Mouse (Mus musculus) kidney, embryonic 16.5 days (tissue): ENCODE results near the gene Eepd1. TPM values are rescaled to one million over a fixed set of nuclear protein-coding genes. Genes with fewer than 3 reads are reported as not detected.

ENCODE experiments used
- ATAC-seq: fragments of 200-750 bp; cut with Nextera tagmentation; 2 replicates; pipeline ENCODE4 v1.8.0; 2017; ENCODE audit warnings: moderate TSS enrichment; ENCODE audit not compliant: low FRiP score, low TSS enrichment
- H3K27ac ChIP-seq: fragments of 300-500 bp; sonication (generic); 2 replicates; pipeline ENCODE4 v1.5.1; 2014; ENCODE audit warnings: low read length
- H3K27me3 ChIP-seq: fragments of 300-500 bp; sonication (generic); 2 replicates; pipeline ENCODE4 v1.6.1; 2014; ENCODE audit warnings: low read length, control low read depth, mixed read lengths; ENCODE audit not compliant: insufficient read depth
- H3K36me3 ChIP-seq: fragments of 300-500 bp; sonication (generic); 2 replicates; pipeline ENCODE4 v1.6.1; 2014; ENCODE audit warnings: low read length, control low read depth, mixed read lengths; ENCODE audit not compliant: insufficient read depth
- H3K4me1 ChIP-seq: fragments of 300-500 bp; sonication (generic); 2 replicates; pipeline ENCODE4 v1.6.1; 2014; ENCODE audit warnings: low read length, control low read depth, mixed read lengths; ENCODE audit not compliant: insufficient read depth
- H3K4me2 ChIP-seq: fragments of 300-500 bp; sonication (generic); replicated peaks from 2 replicates; pipeline ENCODE4 v1.6.1; 2014; ENCODE audit warnings: low read depth, low read length
- H3K4me3 ChIP-seq: fragments of 300-500 bp; sonication (generic); 2 replicates; pipeline ENCODE4 v1.5.1; 2014; ENCODE audit warnings: mild to moderate bottlenecking, low read length
- H3K9ac ChIP-seq: fragments of 300-500 bp; sonication (generic); replicated peaks from 2 replicates; pipeline ENCODE4 v1.6.1; 2014; ENCODE audit warnings: low read length
- H3K9me3 ChIP-seq: fragments of 300-500 bp; sonication (generic); 2 replicates; pipeline ENCODE4 v1.6.1; 2016; ENCODE audit warnings: low read length, control low read depth
- whole genome bisulfite sequencing: fragments of 180-500 bp; shearing (Covaris S2); extraction: QIAGEN DNeasy Blood & Tissue Kit; methylation state at CpG from one replicate; pipeline ENCODE4 v1.1.7; 2014; 5-methylcytosine and 5-hydroxymethylcytosine counted together
- polyA plus RNA-seq: library from polyadenylated mRNA; unstranded; fragments of >200 nt; fragmentation: Nextera tagmentation; extraction: Ambion mirVana; gene quantifications from 2 replicates; pipeline ENCODE4 v1.2.1, GENCODE M21; 2015

Gene Eepd1
- polyA plus RNA-seq, 1 experiment from 2014 or later, result 7.8 TPM

DNA sequence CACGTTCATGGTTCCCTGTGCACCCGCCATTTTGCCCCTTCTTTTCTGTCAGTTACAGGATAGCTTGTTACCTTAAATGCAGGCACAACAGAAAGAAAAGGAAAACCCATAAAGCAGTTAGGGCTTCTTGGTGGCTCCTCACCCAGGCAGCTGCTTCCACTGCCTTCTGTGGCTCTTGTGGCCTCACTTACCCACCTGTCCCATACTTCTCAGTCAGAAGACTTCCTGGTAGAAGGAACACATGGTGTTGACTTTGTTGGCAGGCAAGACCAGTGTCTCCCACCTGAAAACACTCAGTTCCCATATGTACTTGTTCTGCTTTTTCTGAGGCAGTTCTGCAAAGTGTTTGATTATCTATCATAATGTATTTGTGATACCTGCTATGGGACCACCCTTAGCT lies 40.5 kb downstream of the Eepd1 start:
- no peaks in the 10 kb centered on the region for H3K4me1 ChIP-seq
- no peak overlapping the region for H3K27ac ChIP-seq
- H3K4me2 ChIP-seq, result no peak overlapping the region
- H3K9ac ChIP-seq, result no peak overlapping the region
- no peaks in the 10 kb centered on the region for H3K9me3 ChIP-seq
- H3K36me3 ChIP-seq, result no peaks in the 10 kb centered on the region
- H3K4me3 ChIP-seq, result no peak overlapping the region
- 88% methylated on average over 2 of the region's 2 CpGs for WGBS
- no peaks in the 10 kb centered on the region for H3K27me3 ChIP-seq
- no peak for ATAC-seq

DNA sequence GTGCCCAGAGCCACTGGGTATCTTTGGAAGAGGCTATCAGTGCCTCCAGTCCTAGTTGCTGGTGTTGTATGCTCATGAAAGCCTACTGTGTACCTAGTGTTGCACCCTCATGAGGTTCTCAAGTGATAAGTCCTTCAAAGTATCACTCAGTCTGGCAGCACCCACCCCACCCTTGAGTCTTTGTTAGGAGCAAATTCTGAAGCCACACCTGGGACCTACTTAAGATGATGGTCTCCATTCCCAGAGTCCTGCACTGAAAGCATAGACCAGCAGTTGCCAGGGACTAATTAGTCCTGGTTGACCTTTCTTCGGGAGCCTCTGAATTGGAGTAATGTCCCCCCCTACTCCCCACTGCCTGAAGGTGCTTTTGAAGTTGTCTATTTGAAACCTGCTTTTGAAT lies 45.2 kb downstream of the Eepd1 start:
- H3K36me3 ChIP-seq, result no peaks in the 10 kb centered on the region
- WGBS, result 48% methylated on average over 1 of the region's 1 CpGs
- no peak for ATAC-seq
- H3K4me2 ChIP-seq, result no peak overlapping the region
- no peaks in the 10 kb centered on the region for H3K9me3 ChIP-seq
- no peaks in the 10 kb centered on the region for H3K4me1 ChIP-seq
- H3K27ac ChIP-seq, result no peak overlapping the region
- H3K4me3 ChIP-seq, result no peak overlapping the region
- no peak overlapping the region for H3K9ac ChIP-seq
- H3K27me3 ChIP-seq, result no peaks in the 10 kb centered on the region

DNA sequence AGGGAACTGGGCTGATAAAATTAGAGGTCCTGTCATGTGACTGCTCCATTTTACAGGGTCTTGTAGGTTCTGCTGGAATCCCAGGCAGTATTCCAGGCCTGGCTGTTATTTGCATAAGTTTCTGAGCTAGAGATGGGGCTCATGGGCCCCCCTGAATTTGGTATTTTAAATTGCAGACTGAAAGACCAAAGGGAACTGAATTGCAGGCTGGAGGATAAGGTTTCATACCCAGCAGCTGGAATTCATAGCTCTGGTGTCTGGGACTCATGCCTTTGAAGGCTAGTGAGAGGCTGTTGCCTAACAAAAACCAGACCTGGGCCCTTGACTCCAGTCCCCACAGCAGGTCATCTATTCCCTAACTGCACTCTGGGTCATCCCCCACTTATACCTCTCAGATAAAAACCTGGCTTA lies 45.6 kb downstream of the Eepd1 start:
- ATAC-seq, result no peak
- Histone ChIP-seq H3K4me3 (no peak overlapping the region), H3K27me3 (no peaks in the 10 kb centered on the region)

DNA sequence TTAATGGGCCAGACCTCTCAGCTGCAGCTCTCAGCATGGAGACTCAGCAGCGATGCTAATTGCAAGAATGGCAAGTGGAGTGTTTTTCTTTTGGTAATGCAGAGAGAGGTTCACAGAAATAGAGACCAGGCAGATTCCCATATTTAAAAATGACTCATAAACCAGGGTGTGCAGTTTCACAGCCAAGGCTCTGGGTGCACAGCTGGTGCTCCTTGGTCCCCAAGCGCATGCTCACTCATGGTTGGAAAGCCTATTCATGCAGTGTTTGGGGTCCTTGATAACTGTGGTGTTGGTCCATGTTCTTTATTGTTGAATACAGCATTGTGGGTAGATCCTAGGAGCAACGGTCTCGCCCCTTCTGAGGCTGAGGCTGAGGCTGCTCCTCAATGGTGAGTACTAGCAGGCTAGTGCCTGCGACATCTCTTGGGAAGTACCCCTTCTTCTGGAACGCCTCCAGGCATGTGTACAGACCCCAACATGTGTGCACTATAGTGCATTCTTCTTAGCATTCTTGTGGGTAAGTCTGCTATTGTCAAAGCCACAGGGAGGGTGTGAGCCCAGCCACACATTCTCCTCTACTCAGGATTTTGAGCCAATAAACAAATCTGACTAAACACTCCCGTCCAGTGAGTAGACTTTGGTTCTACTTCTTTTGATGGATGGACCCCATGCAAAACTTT lies 46.2 kb downstream of the Eepd1 start:
- Histone ChIP-seq H3K27ac (no peak overlapping the region), H3K4me2 (no peak overlapping the region), H3K9me3 (no peaks in the 10 kb centered on the region), H3K9ac (no peak overlapping the region), H3K27me3 (no peaks in the 10 kb centered on the region), H3K4me3 (no peak overlapping the region), H3K4me1 (no peaks in the 10 kb centered on the region), H3K36me3 (no peaks in the 10 kb centered on the region)
- 84% methylated on average over 7 of the region's 7 CpGs for WGBS
- no peak for ATAC-seq

More for the DNA sequence above, 45.6 kb downstream of the Eepd1 start:
- no peaks in the 10 kb centered on the region for H3K36me3 ChIP-seq
- no peak overlapping the region for H3K9ac ChIP-seq
- no peaks in the 10 kb centered on the region for H3K9me3 ChIP-seq
- no peak overlapping the region for H3K4me2 ChIP-seq
- H3K4me1 ChIP-seq, result no peaks in the 10 kb centered on the region
- no peak overlapping the region for H3K27ac ChIP-seq

DNA sequence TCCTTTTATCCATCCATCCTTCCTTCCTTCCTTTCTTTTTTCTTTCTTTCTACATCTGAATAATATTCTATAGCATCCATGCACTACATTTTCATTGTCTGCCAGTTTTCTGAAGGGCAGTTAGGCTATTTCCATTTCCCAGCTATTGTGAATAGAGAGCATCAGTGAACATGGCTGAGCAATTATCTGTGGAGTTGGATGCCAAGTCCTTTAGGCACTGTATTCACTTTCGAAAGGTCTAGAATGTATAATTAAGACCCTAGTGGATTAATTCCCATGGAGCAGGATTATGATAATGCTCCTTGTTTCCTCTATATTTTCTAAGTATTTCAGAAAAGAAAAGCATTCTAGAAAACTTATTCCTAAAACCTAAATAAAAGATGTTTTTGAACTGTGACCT lies 50.3 kb downstream of the Eepd1 start:
- H3K27ac ChIP-seq, result no peak overlapping the region
- H3K4me3 ChIP-seq, result no peak overlapping the region
- 95% methylated on average over 1 of the region's 1 CpGs for WGBS
- H3K4me2 ChIP-seq, result no peak overlapping the region
- ATAC-seq, result no peak
- no peaks in the 10 kb centered on the region for H3K9me3 ChIP-seq
- H3K27me3 ChIP-seq, result no peaks in the 10 kb centered on the region
- H3K9ac ChIP-seq, result no peak overlapping the region
- H3K36me3 ChIP-seq, result no peaks in the 10 kb centered on the region
- no peaks in the 10 kb centered on the region for H3K4me1 ChIP-seq

DNA sequence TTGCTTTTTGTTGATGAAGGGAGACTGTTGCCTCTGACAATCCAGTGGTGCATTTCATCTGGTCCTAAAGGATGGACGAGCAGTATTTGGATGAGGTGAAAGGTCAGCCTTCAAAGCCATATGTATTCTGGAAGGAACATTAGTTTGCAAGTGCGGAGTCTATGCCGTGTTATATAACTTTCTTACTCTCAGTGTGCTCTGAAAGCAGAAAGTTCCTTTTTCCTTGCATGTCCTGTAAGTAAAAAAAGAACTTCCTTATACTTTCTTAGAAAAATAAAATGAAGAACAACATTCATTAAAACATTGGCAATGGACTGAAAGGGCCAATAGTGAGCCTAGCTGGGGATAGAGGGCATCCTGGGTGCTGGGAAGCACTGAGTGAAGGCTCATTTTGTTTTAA lies 50.8 kb downstream of the Eepd1 start:
- no peak overlapping the region for H3K27ac ChIP-seq
- H3K4me2 ChIP-seq, result no peak overlapping the region
- no peaks in the 10 kb centered on the region for H3K9me3 ChIP-seq
- ATAC-seq, result no peak
- WGBS, result 39% methylated on average over 3 of the region's 3 CpGs
- H3K4me1 ChIP-seq, result no peaks in the 10 kb centered on the region
- no peak overlapping the region for H3K9ac ChIP-seq
- no peaks in the 10 kb centered on the region for H3K27me3 ChIP-seq
- no peak overlapping the region for H3K4me3 ChIP-seq
- no peaks in the 10 kb centered on the region for H3K36me3 ChIP-seq

DNA sequence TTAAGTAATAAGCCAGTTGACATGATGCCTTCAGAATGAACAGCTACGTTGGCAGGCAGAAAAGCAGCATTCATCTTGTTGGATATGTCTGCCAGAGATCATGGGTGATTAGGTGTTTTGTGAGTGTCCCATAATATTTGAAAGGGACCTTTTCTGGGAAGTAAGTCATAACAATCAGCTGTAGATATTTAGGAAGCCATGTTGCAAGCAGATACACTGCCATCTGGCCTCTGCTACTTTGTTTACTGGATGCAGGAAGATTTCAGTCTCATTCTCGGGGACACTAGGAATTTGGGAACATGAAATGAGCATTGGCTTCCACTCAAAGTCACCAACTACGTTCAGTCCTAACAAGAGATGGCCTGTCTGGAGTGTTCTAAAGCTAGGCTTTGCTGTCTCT lies 54.1 kb downstream of the Eepd1 start:
- 79% methylated on average over 3 of the region's 3 CpGs for WGBS
- H3K9me3 ChIP-seq, result no peaks in the 10 kb centered on the region
- H3K27ac ChIP-seq, result no peak overlapping the region
- no peaks in the 10 kb centered on the region for H3K36me3 ChIP-seq
- H3K4me2 ChIP-seq, result no peak overlapping the region
- no peak for ATAC-seq
- H3K4me3 ChIP-seq, result no peak overlapping the region
- H3K9ac ChIP-seq, result no peak overlapping the region
- no peaks in the 10 kb centered on the region for H3K4me1 ChIP-seq
- no peaks in the 10 kb centered on the region for H3K27me3 ChIP-seq

DNA sequence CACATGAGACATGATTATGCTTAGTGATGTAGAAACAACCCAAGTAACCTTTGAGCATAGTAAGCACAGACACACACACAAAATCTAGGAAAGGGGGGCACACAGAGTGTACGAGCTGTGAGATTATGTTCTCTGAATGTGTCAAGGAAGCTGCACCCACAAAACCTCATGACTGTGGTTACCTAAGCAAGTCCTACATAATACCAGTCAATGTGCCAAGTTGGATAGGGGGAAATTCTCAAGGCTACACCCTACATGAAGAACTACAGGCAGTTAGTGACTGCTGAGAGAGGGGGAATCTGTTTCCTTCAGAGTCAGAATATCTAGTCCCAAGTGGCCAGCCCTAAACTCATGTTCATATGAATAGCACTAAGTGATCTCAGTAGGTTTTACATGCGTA lies 58.1 kb downstream of the Eepd1 start:
- Histone ChIP-seq H3K27me3 (no peaks in the 10 kb centered on the region), H3K36me3 (no peaks in the 10 kb centered on the region), H3K4me2 (no peak overlapping the region), H3K9me3 (no peaks in the 10 kb centered on the region), H3K4me3 (no peak overlapping the region), H3K9ac (no peak overlapping the region), H3K27ac (no peak overlapping the region), H3K4me1 (no peaks in the 10 kb centered on the region)
- ATAC-seq, result no peak
- WGBS, result 95% methylated on average over 2 of the region's 2 CpGs

DNA sequence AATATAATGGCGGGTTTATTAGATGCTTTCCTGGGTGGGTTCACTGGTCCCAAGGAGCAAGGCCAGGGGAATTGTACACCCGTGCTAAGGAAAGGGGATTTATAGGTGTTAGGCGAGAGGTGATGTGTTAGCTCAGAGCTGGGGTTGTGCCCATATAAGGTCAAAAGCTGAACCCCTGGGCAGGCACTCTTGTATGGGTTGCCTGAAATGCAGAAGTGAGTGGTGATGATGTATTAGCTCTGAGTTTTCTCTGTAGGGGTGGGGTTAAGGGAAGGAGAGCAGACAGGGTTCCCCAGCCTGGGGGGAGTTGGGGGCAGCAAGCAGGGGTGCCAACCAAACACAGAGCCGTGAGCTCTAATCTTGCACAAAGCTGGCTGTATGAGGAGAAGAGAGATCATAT lies 60.0 kb downstream of the Eepd1 start:
- WGBS, result 60% methylated on average over 4 of the region's 4 CpGs
- Histone ChIP-seq H3K4me2 (no peak overlapping the region), H3K36me3 (no peaks in the 10 kb centered on the region), H3K27ac (no peak overlapping the region), H3K4me1 (0 out of 2 replicates have a peak, but pooled peaks cover 3% of the 10 kb centered on the region), H3K4me3 (no peak overlapping the region), H3K27me3 (no peaks in the 10 kb centered on the region), H3K9ac (no peak overlapping the region), H3K9me3 (no peaks in the 10 kb centered on the region)
- no peak for ATAC-seq

DNA sequence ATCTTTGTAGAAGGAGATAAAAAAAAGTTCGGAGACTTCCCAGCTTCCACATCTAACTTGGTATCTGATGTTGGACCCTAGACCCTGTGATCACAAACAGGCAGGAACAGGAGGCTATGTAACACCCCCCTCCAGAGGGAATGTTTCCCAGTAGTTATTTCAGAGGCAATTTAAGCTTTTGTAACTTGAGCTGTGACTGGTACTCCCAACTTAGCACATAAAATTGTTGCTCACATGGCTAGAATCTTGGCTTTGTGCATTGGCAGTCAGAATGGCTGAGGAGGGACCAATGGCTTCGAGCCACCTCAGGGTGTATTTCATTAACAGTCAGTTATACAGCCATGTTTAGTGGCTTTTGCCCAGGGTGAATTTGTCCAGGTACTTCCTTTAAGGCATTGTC lies 63.9 kb downstream of the Eepd1 start:
- H3K27ac ChIP-seq, result no peak overlapping the region
- H3K9ac ChIP-seq, result no peak overlapping the region
- no peaks in the 10 kb centered on the region for H3K9me3 ChIP-seq
- H3K27me3 ChIP-seq, result no peaks in the 10 kb centered on the region
- no peaks in the 10 kb centered on the region for H3K36me3 ChIP-seq
- ATAC-seq, result no peak; the same call in 1 of the 2 replicates
- 48% methylated on average over 2 of the region's 2 CpGs for WGBS
- H3K4me3 ChIP-seq, result no peak overlapping the region
- H3K4me2 ChIP-seq, result no peak overlapping the region
- 0 out of 2 replicates have a peak, but pooled peaks cover 3% of the 10 kb centered on the region for H3K4me1 ChIP-seq
